Mouse (Mus musculus) MEL (cell line): ENCODE measurements around the gene Creb5.

Experiments used
- CTCF ChIP-seq, 3 experiments: IDR thresholded peaks in 2 of 3; conservative IDR thresholded peaks in 1 of 3; 2 replicates each; pipeline ENCODE4 v1.5.1; 2011 to 2012; ENCODE audit warnings: low read length in 3 of 3, low read depth in 2 of 3, mild to moderate bottlenecking in 2 of 3, improper control_type of control experiment in 1 of 3, inconsistent platforms in 1 of 3, mixed read lengths in 1 of 3, moderate library complexity in 1 of 3; ENCODE audit not compliant: control insufficient read depth in 1 of 3, insufficient read depth in 1 of 3, poor library complexity in 1 of 3, severe bottlenecking in 1 of 3
- ELF1 ChIP-seq: IDR thresholded peaks from 2 replicates; pipeline ENCODE4 v1.6.1; 2014; ENCODE audit warnings: low read depth, mild to moderate bottlenecking, inconsistent platforms, low read length, improper control_type of control experiment, moderate library complexity
- POLR2A ChIP-seq, 2 experiments: IDR thresholded peaks; 2 replicates each; pipeline ENCODE4 v1.6.1; 2011 to 2012; ENCODE audit warnings: low read length in 2 of 2, mild to moderate bottlenecking in 2 of 2, control low read depth in 1 of 2, improper control_type of control experiment in 1 of 2, low read depth in 1 of 2, moderate library complexity in 1 of 2; ENCODE audit not compliant: control insufficient read depth in 1 of 2, insufficient read depth in 1 of 2, poor library complexity in 1 of 2
- TAL1 ChIP-seq: IDR thresholded peaks from 2 replicates; pipeline ENCODE4 v1.6.1; 2012; ENCODE audit warnings: mild to moderate bottlenecking, inconsistent platforms, low read length, moderate library complexity, mixed read lengths

DNA sequence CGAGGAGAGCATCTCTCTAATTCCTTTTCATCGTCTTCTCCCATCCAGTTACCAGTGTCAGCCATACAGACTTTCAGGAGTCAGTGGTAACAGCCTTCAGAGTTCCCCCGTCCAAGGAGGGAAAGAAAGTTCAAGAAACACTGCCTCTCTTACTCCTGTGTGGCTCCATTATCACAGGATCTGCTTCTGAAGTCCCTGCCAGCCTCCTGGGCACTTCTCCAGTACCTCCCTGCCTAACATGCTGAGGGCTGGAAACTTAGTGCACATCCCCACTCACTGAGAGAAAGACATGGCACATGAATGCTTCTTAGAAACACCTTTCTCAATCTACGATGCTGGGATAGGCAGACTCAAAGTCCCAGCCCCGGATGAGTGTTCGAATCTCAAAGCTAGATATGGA, 409.9 kb downstream of the Creb5 start:
- no peak for TF ChIP-seq TAL1
- no peak for TF ChIP-seq POLR2A (IDR thresholded peaks at IDR 0.05; ENCODE audit: control insufficient read depth in 1 of 2, insufficient read depth in 1 of 2, low read depth in 1 of 2, low read length in 2 of 2, poor library complexity in 1 of 2)
- no peak for TF ChIP-seq CTCF (IDR thresholded peaks at IDR 0.05 in 2 of 3, conservative IDR thresholded peaks at IDR 0.05 in 1 of 3; ENCODE audit: control insufficient read depth in 1 of 3, insufficient read depth in 1 of 3, low read depth in 2 of 3, low read length in 3 of 3, poor library complexity in 1 of 3, severe bottlenecking in 1 of 3)
- no peak for TF ChIP-seq ELF1
